ENCODE assay signal across 8 mouse cellular contexts in the genomic region with DNA sequence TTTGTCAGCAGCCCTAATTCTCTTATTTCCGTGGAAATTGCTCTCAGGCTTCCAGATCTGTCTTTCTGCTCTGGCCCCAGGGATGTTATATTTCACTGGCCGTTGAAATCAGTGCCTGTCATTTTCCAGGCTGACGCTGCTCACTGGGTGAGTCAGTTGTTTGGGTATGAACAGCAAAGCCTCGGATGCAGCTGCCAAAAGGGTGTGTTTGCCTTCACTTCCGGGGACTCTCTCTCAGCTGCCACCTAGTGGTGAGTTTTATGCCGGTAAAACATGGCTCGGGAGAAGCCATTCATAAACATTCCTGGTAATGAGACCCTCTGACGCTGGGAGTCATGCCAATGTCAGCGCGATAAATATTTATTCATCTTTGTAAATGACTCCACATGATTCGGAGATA.
DNase-seq lines count a peak whose midpoint lies in the region; ATAC-seq lines count a peak whose summit lies in the region.

No protein-coding gene starts in this region.

- peak; percentile 81 for DNase-seq in R1 (ENCODE audit: low read depth, low spot score)
- DNase-seq in cerebellum, postnatal 14 days, result peak; percentile 88 to 91
- DNase-seq in frontal cortex, postnatal 36 days (ENCODE audit: low spot score in 2 of 2), result peak; percentile 82 to 87
- DNase-seq in hindbrain, embryonic 14.5 days (ENCODE audit: low spot score), result peak; percentile 95
- peak; percentile 65 to 80 for DNase-seq in layer of hippocampus, postnatal 25 days (ENCODE audit: extremely low spot score in 1 of 2, low spot score in 1 of 2)
- DNase-seq in lung, postnatal 14 days, result peak; percentile 87
- peak; percentile 53 for DNase-seq in retina, adult 2 months (ENCODE audit: low read depth, low spot score)
- peak; percentile 58 to 87 for DNase-seq in urinary bladder, adult 18-20 months (ENCODE audit: low spot score in 2 of 2)

- peak overlapping the region; percentile 21 for H3K4me3 ChIP-seq in hindbrain, embryonic 14.5 days (replicated peaks; ENCODE audit: low read length)

- H3K9ac ChIP-seq in hindbrain, embryonic 14.5 days, result peak overlapping the region; percentile 46

- peak overlapping the region; percentile 50 for H3K4me2 ChIP-seq in hindbrain, embryonic 14.5 days (replicated peaks)

- WGBS in hindbrain, embryonic 14.5 days, result 8% methylated on average over 11 of the region's 11 CpGs

- no peaks in the 10 kb centered on the region for H3K27me3 ChIP-seq in hindbrain, embryonic 14.5 days (ENCODE audit: control insufficient read depth, insufficient read depth, low read length)

- no peaks in the 10 kb centered on the region for H3K9me3 ChIP-seq in hindbrain, embryonic 14.5 days (ENCODE audit: control insufficient read depth, low read length)

- H3K4me1 ChIP-seq in hindbrain, embryonic 14.5 days (replicated peaks; ENCODE audit: control insufficient read depth, insufficient read depth, low read length), result peaks cover 9% of the 10 kb centered on the region

- H3K27ac ChIP-seq in hindbrain, embryonic 14.5 days, result peak overlapping the region; percentile 72

- no peaks in the 10 kb centered on the region for H3K36me3 ChIP-seq in hindbrain, embryonic 14.5 days (replicated peaks; ENCODE audit: control insufficient read depth, insufficient read depth)

- peak; percentile 87 for ATAC-seq in hindbrain, embryonic 14.5 days (ENCODE audit: low FRiP score)

Comparison
In these comparisons a context has a peak if more than half of its experiments do, and no peak if none do; other contexts are left out.
1. Peak in every context shown above with its lines: DNase-seq, ATAC-seq, H3K4me3 ChIP-seq and H3K27ac ChIP-seq.